Mouse (Mus musculus): ENCODE measurements around the gene Pfkfb2. TPM values are rescaled to one million over a fixed set of nuclear protein-coding genes. Genes with fewer than 3 reads are reported as not detected.

The Pfkfb2 gene
- 12.1 and 12.4 TPM in 2 replicates for polyA plus RNA-seq (2015; fragmentation: Nextera tagmentation; extraction: Ambion mirVana)

- no peak within 1 kb of the TSS for H3K27ac ChIP-seq (ENCODE audit: low read length)
- no peaks in the 10 kb centered on the region for H3K36me3 ChIP-seq (ENCODE audit: control insufficient read depth, insufficient read depth, low read length)
- 80% methylated on average over 2 of the region's 2 CpGs for WGBS
- H3K27me3 ChIP-seq (replicated peaks; ENCODE audit: control insufficient read depth, insufficient read depth, low read length): no peaks in the 10 kb centered on the region
- H3K9ac ChIP-seq (ENCODE audit: low read depth, low read length): no peak within 1 kb of the TSS
- H3K4me3 ChIP-seq (ENCODE audit: low read length): no peak within 1 kb of the TSS
- H3K4me2 ChIP-seq (ENCODE audit: low read depth, low read length): no peak within 1 kb of the TSS
- no peak for ATAC-seq
- H3K9me3 ChIP-seq (ENCODE audit: control insufficient read depth, low read length): no peaks in the 10 kb centered on the region
- peaks cover 6% of the 10 kb centered on the region for H3K4me1 ChIP-seq (ENCODE audit: control insufficient read depth, insufficient read depth, low read length)
Measured at GRCm38 (mm10) chr1:130729153-130729552, at the start of gene Pfkfb2. Pfkfb2 (minus strand) TSS chr1:130729253.

GRCm38 (mm10) chr1:130776645-130777044 lies 47.6 kb upstream of the Pfkfb2 start:
- no peak overlapping the region for H3K9ac ChIP-seq (ENCODE audit: low read depth, low read length)
- no peaks in the 10 kb centered on the region for H3K27me3 ChIP-seq (replicated peaks; ENCODE audit: control insufficient read depth, insufficient read depth, low read length)
- WGBS: 68% methylated on average over 1 of the region's 1 CpGs
- ATAC-seq: 0 out of 2 replicates have a peak, but pooled peaks have one; percentile 46
- H3K4me2 ChIP-seq (ENCODE audit: low read depth, low read length): no peak overlapping the region
- no peaks in the 10 kb centered on the region for H3K4me1 ChIP-seq (ENCODE audit: control insufficient read depth, insufficient read depth, low read length)
- H3K9me3 ChIP-seq (ENCODE audit: control insufficient read depth, low read length): no peaks in the 10 kb centered on the region
- no peak overlapping the region for H3K4me3 ChIP-seq (ENCODE audit: low read length)
- H3K27ac ChIP-seq (ENCODE audit: low read length): no peak overlapping the region
- H3K36me3 ChIP-seq (ENCODE audit: control insufficient read depth, insufficient read depth, low read length): no peaks in the 10 kb centered on the region

GRCm38 (mm10) chr1:130775691-130776331 lies 46.8 kb upstream of the Pfkfb2 start:
- Histone ChIP-seq H3K4me3 (ENCODE audit: low read length) (no peak overlapping the region), H3K27ac (ENCODE audit: low read length) (no peak overlapping the region), H3K36me3 (ENCODE audit: control insufficient read depth, insufficient read depth, low read length) (no peaks in the 10 kb centered on the region), H3K9ac (ENCODE audit: low read depth, low read length) (no peak overlapping the region), H3K4me1 (ENCODE audit: control insufficient read depth, insufficient read depth, low read length) (no peaks in the 10 kb centered on the region), H3K4me2 (ENCODE audit: low read depth, low read length) (no peak overlapping the region), H3K27me3 (replicated peaks; ENCODE audit: control insufficient read depth, insufficient read depth, low read length) (no peaks in the 10 kb centered on the region), H3K9me3 (ENCODE audit: control insufficient read depth, low read length) (no peaks in the 10 kb centered on the region)
- 74% methylated on average over 7 of the region's 7 CpGs for WGBS
- ATAC-seq: no peak

GRCm38 (mm10) chr1:130775234-130775633 lies 46.2 kb upstream of the Pfkfb2 start:
- no peak for ATAC-seq
- Histone ChIP-seq H3K27ac (ENCODE audit: low read length) (no peak overlapping the region), H3K36me3 (ENCODE audit: control insufficient read depth, insufficient read depth, low read length) (no peaks in the 10 kb centered on the region), H3K9me3 (ENCODE audit: control insufficient read depth, low read length) (no peaks in the 10 kb centered on the region), H3K4me2 (ENCODE audit: low read depth, low read length) (no peak overlapping the region), H3K4me3 (ENCODE audit: low read length) (no peak overlapping the region), H3K4me1 (ENCODE audit: control insufficient read depth, insufficient read depth, low read length) (peaks cover 5% of the 10 kb centered on the region; the same call in 1 of the 2 replicates), H3K9ac (ENCODE audit: low read depth, low read length) (no peak overlapping the region), H3K27me3 (replicated peaks; ENCODE audit: control insufficient read depth, insufficient read depth, low read length) (no peaks in the 10 kb centered on the region)
- whole genome bisulfite sequencing: 76% methylated on average over 2 of the region's 2 CpGs

- Histone ChIP-seq H3K9me3 (ENCODE audit: control insufficient read depth, low read length) (no peaks in the 10 kb centered on the region), H3K9ac (ENCODE audit: low read depth, low read length) (no peak overlapping the region), H3K4me2 (ENCODE audit: low read depth, low read length) (no peak overlapping the region), H3K4me3 (ENCODE audit: low read length) (no peak overlapping the region), H3K4me1 (ENCODE audit: control insufficient read depth, insufficient read depth, low read length) (peaks cover 7% of the 10 kb centered on the region; the same call in 1 of the 2 replicates), H3K27ac (ENCODE audit: low read length) (no peak overlapping the region), H3K27me3 (replicated peaks; ENCODE audit: control insufficient read depth, insufficient read depth, low read length) (no peaks in the 10 kb centered on the region), H3K36me3 (ENCODE audit: control insufficient read depth, insufficient read depth, low read length) (no peaks in the 10 kb centered on the region)
- 75% methylated on average over 3 of the region's 3 CpGs for WGBS
- ATAC-seq: no peak
Measured at GRCm38 (mm10) chr1:130770981-130771494, 42.0 kb upstream of the Pfkfb2 start.

- ATAC-seq: peak; percentile 82
- peaks cover 7% of the 10 kb centered on the region; the same call in 1 of the 2 replicates for H3K4me1 ChIP-seq (ENCODE audit: control insufficient read depth, insufficient read depth, low read length)
- no peak overlapping the region for H3K27ac ChIP-seq (ENCODE audit: low read length)
- no peaks in the 10 kb centered on the region for H3K9me3 ChIP-seq (ENCODE audit: control insufficient read depth, low read length)
- no peaks in the 10 kb centered on the region for H3K27me3 ChIP-seq (replicated peaks; ENCODE audit: control insufficient read depth, insufficient read depth, low read length)
- H3K9ac ChIP-seq (ENCODE audit: low read depth, low read length): no peak overlapping the region
- 65% methylated on average over 4 of the region's 4 CpGs for WGBS
- no peak overlapping the region for H3K4me2 ChIP-seq (ENCODE audit: low read depth, low read length)
- no peaks in the 10 kb centered on the region for H3K36me3 ChIP-seq (ENCODE audit: control insufficient read depth, insufficient read depth, low read length)
- no peak overlapping the region for H3K4me3 ChIP-seq (ENCODE audit: low read length)
Measured at GRCm38 (mm10) chr1:130770487-130770886, 41.4 kb upstream of the Pfkfb2 start.

- H3K4me1 ChIP-seq (ENCODE audit: control insufficient read depth, insufficient read depth, low read length): peaks cover 7% of the 10 kb centered on the region; the same call in 1 of the 2 replicates
- no peak overlapping the region for H3K27ac ChIP-seq (ENCODE audit: low read length)
- H3K36me3 ChIP-seq (ENCODE audit: control insufficient read depth, insufficient read depth, low read length): no peaks in the 10 kb centered on the region
- no peak for ATAC-seq
- H3K27me3 ChIP-seq (replicated peaks; ENCODE audit: control insufficient read depth, insufficient read depth, low read length): no peaks in the 10 kb centered on the region
- WGBS: 88% methylated on average over 2 of the region's 2 CpGs
- no peak overlapping the region for H3K9ac ChIP-seq (ENCODE audit: low read depth, low read length)
- H3K9me3 ChIP-seq (ENCODE audit: control insufficient read depth, low read length): no peaks in the 10 kb centered on the region
- H3K4me2 ChIP-seq (ENCODE audit: low read depth, low read length): no peak overlapping the region
- no peak overlapping the region for H3K4me3 ChIP-seq (ENCODE audit: low read length)
Measured at GRCm38 (mm10) chr1:130769925-130770324, 40.9 kb upstream of the Pfkfb2 start.

GRCm38 (mm10) chr1:130767066-130767465 lies 38.0 kb upstream of the Pfkfb2 start:
- Histone ChIP-seq H3K4me3 (ENCODE audit: low read length) (no peak overlapping the region), H3K9me3 (ENCODE audit: control insufficient read depth, low read length) (no peaks in the 10 kb centered on the region), H3K4me2 (ENCODE audit: low read depth, low read length) (no peak overlapping the region), H3K27ac (ENCODE audit: low read length) (no peak overlapping the region), H3K36me3 (ENCODE audit: control insufficient read depth, insufficient read depth, low read length) (no peaks in the 10 kb centered on the region), H3K4me1 (ENCODE audit: control insufficient read depth, insufficient read depth, low read length) (peaks cover 10% of the 10 kb centered on the region), H3K27me3 (replicated peaks; ENCODE audit: control insufficient read depth, insufficient read depth, low read length) (no peaks in the 10 kb centered on the region), H3K9ac (ENCODE audit: low read depth, low read length) (no peak overlapping the region)
- WGBS: 83% methylated on average over 5 of the region's 5 CpGs
- ATAC-seq: no peak

- Histone ChIP-seq H3K27ac (ENCODE audit: low read length) (peak overlapping the region; percentile 71), H3K36me3 (ENCODE audit: control insufficient read depth, insufficient read depth, low read length) (no peaks in the 10 kb centered on the region), H3K4me3 (ENCODE audit: low read length) (peak overlapping the region; percentile 7; the same call in 1 of the 2 replicates), H3K4me1 (ENCODE audit: control insufficient read depth, insufficient read depth, low read length) (peaks cover 9% of the 10 kb centered on the region), H3K27me3 (replicated peaks; ENCODE audit: control insufficient read depth, insufficient read depth, low read length) (no peaks in the 10 kb centered on the region), H3K4me2 (ENCODE audit: low read depth, low read length) (peak overlapping the region; percentile 44), H3K9ac (ENCODE audit: low read depth, low read length) (peak overlapping the region; percentile 25; the same call in 1 of the 2 replicates), H3K9me3 (ENCODE audit: control insufficient read depth, low read length) (no peaks in the 10 kb centered on the region)
- WGBS: 48% methylated on average over 12 of the region's 12 CpGs
- peak; percentile 92 for ATAC-seq
Measured at GRCm38 (mm10) chr1:130764027-130764461, 35.0 kb upstream of the Pfkfb2 start.

Data from intestine, embryonic 16.5 days (tissue).